Mouse (Mus musculus) spleen, postnatal 4 days (tissue): ENCODE measurements around the gene Zfp382.
"Not testable (repeated sequence)": the region's sequence is repeated elsewhere in the genome, so short reads cannot be mapped to it uniquely, and the experiment has no call there.

Source experiments
- DNase-seq, 2 experiments: peaks; one replicate each; pipeline ENCODE4 v3.0.0; 2022; ENCODE audit warnings: low spot score in 2 of 2

Gene Zfp382

GRCm38 (mm10) chr7:30121308-30122187 is at the start of gene Zfp382:
Zfp382 (plus strand) TSS chr7:30121942.
- peak; percentile 86 to 93 for DNase-seq

GRCm38 (mm10) chr7:30072146-30073028 is 49.4 kb upstream of the Zfp382 start, which contains the start of gene Zfp82:
Zfp82 (minus strand) TSS chr7:30072900.
- peak; percentile 77 to 90 for DNase-seq

GRCm38 (mm10) chr7:30086524-30086923 is 35.2 kb upstream of the Zfp382 start:
- no peak for DNase-seq

- peak in 1 of 2 experiments; percentile 59 for DNase-seq
Measured at GRCm38 (mm10) chr7:30089405-30089804, 32.3 kb upstream of the Zfp382 start.

GRCm38 (mm10) chr7:30090092-30090969 is 31.4 kb upstream of the Zfp382 start, which contains the start of the genes Gm26920 and Zfp566:
Gm26920 (minus strand) TSS chr7:30090410.
Zfp566 (minus strand) TSS chr7:30090527.
- DNase-seq, result peak; percentile 93 to 96

GRCm38 (mm10) chr7:30090970-30091585 is 30.7 kb upstream of the Zfp382 start:
- DNase-seq, result no peak

GRCm38 (mm10) chr7:30092666-30093065 is 29.1 kb upstream of the Zfp382 start:
- DNase-seq, result no peak

- no peak for DNase-seq
Measured at GRCm38 (mm10) chr7:30093918-30094415, 27.8 kb upstream of the Zfp382 start.

GRCm38 (mm10) chr7:30094646-30095429 is 26.9 kb upstream of the Zfp382 start, which contains the start of gene Zfp260:
Zfp260 (plus strand) TSS chr7:30094777.
- DNase-seq, result peak; percentile 80 to 90

GRCm38 (mm10) chr7:30095551-30096125 is 26.1 kb upstream of the Zfp382 start:
- no peak for DNase-seq

GRCm38 (mm10) chr7:30099297-30099696 is 22.4 kb upstream of the Zfp382 start:
- no peak for DNase-seq

GRCm38 (mm10) chr7:30116076-30116475 is 5.7 kb upstream of the Zfp382 start:
- DNase-seq, result no peak

GRCm38 (mm10) chr7:30117935-30118334 is 3.8 kb upstream of the Zfp382 start:
- not testable (repeated sequence) for DNase-seq

GRCm38 (mm10) chr7:30122188-30122530 is 417 bp downstream of the Zfp382 start:
- DNase-seq, result no peak

- DNase-seq, result no peak
Measured at GRCm38 (mm10) chr7:30129900-30130299, 8.2 kb downstream of the Zfp382 start.

- no peak for DNase-seq
Measured at GRCm38 (mm10) chr7:30132396-30132795, 10.7 kb downstream of the Zfp382 start.

- DNase-seq, result no peak
Measured at GRCm38 (mm10) chr7:30136826-30137225, 15.1 kb downstream of the Zfp382 start.

GRCm38 (mm10) chr7:30143170-30143554 is 21.4 kb downstream of the Zfp382 start:
- DNase-seq, result no peak

GRCm38 (mm10) chr7:30143555-30144209 is 21.9 kb downstream of the Zfp382 start:
- peak; percentile 54 to 73 for DNase-seq
